Mouse (Mus musculus) leukemia stem cell, adult 10-12 weeks (primary cell): ENCODE data around the gene Mapk8ip1. TPM values are rescaled to one million over a fixed set of nuclear protein-coding genes. Genes with fewer than 3 reads are reported as not detected.

Experiments
- polyA plus RNA-seq: library from polyadenylated mRNA; stranded (reverse); fragments of >175 nt; gene quantifications from 2 replicates; pipeline ENCODE4 v1.2.3, GENCODE M21; 2012; ENCODE audit warnings: low replicate concordance

The Mapk8ip1 gene
- polyA plus RNA-seq, result 0.63 and 0.87 TPM in 2 replicates

DNA sequence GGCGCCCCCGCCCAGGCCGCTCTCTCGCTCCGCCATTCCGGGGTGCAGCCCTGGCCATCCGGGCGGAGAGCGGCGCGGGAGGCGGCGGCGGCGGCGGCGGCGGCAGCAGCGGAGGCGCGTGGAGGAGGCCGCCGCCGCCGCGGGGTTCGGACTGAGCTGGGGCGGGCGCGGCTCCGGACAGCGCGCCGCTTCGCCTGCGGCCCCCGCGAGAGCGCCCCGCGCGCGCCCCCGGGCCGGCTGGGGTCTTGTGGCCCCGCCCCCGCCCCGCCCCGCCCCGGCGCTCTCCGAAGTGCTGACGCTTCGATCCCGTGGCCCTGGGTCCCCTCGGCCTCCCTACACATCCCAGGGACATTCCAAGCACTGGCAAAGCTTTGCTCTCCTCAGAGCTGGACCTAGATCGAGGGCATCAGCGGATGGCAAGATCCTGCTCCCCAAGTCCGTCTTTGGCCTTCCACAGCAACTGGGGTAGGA, at the start of gene Mapk8ip1:
Mapk8ip1 (minus strand) TSS at position 173 of the 471 bp plus-strand sequence.

DNA sequence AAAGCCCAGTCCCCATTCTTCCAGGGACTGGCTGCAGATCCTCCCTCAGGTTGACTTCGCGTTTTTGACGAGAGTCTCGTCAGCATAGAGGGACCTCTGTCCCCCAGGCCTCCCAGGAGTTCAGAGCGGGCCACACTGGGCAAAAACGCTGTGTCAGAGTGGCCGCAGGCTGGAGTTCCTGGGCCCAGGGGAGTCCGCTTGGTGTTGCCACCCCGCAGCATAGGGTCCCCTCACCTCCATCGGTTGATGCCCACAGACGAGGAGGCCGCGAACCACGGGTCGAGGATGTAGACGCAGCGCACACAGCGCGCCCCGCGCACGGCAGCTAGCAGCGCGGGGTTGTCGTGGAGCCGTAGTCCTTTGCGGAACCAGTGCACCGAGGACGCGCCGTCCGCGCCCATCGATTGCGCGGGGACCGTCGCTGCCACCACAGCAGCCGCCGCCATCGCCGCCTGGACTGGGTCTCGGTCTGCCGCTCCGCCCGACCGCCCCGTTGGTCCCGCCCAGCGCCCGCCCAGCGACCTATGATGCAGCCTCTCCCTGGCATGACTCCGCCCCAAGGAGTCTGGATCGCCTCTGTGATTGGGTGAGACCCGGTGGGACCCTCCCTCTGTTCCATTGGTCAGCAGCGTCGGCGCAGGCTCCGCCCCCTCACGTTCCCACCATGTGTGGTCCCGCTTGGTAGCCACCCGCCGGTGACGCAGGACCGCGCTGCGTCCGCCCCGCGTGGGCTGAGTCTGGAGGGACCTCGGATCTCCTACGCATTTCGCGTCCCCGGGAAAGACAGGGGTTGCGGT, 32.7 kb upstream of the Mapk8ip1 start, which contains the start of gene Cry2:
Cry2 (minus strand) TSS at position 466 of the 797 bp plus-strand sequence.

DNA sequence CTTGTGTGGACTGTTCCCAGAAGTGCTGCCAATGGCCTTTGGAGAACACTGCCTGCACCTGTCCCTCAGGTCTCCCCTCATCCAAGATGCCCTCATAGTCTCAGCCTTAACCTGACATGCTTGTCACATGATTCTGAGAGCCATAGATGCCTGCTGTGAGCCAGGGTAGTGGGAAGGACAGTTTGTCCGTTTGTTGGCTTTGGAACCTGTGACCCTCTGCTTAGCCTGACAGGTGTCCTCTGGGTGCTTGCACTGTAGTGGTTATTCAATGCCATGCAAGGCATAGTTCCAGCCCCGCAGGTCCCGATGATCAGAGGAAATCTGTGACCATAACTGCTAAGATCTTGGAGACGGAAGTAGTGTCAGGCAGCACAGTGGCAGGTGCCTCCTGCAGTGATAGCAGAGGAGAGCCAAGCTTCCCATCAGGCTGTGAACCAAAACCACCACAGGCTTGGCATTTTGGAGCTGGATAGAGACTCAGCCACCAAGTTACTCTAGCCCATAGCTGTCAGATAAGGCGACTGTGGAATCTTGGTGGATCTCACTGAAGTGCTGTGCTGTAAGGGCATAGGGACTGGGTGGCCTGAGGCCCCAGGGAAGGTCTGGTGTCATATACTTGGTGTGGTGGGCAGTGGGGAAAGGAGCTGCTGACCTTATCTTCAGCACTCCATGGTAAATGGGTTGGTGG, 19.0 kb downstream of the Mapk8ip1 start, which contains the start of gene 1700029I15Rik:
1700029I15Rik (plus strand) TSS at position 638 of the 688 bp plus-strand sequence.

DNA sequence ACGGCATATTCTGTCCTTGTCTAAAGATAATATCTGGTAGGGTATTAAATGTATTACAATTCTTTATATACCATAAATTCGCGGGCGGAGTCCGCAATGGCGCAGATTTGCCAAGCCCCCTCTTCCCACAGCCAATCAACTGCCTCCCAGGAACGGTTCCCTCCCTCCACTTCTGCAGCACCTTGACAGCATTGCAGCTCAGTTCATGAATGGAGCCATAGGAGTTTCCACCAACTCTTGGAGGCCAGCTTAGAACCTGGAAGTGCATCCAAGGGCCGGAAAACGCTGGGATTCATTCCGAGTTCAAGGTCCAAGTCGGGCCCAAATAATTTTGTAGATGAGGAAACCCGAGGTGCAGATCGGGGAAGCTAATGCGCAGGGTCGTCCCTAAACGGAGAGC, 26.5 kb downstream of the Mapk8ip1 start, which contains the start of the genes Pex16 and Large2:
Pex16 (plus strand) TSS at position 163 of the 400 bp plus-strand sequence.
Large2 (minus strand) TSS at position 356 of the 400 bp plus-strand sequence.

Other genes with a start within 250 kb of the Mapk8ip1 start
- 27.7 and 35.9 TPM in 2 replicates for gene Pex16, start 26.6 kb downstream of the Mapk8ip1 start, polyA plus RNA-seq
- gene Large2, start 26.4 kb downstream of the Mapk8ip1 start, polyA plus RNA-seq, result 0.06 and 0.30 TPM in 2 replicates
- 3.8 and 4.1 TPM in 2 replicates for gene 1700029I15Rik, start 18.7 kb downstream of the Mapk8ip1 start, polyA plus RNA-seq
- 6.1 and 7.3 TPM in 2 replicates for gene Cry2, start 32.8 kb upstream of the Mapk8ip1 start, polyA plus RNA-seq
- gene Slc35c1, start 59.3 kb upstream of the Mapk8ip1 start, polyA plus RNA-seq, result 9.1 and 28.4 TPM in 2 replicates
- gene Chst1, start 198.4 kb upstream of the Mapk8ip1 start, polyA plus RNA-seq, result 2.7 and 3.7 TPM in 2 replicates